9 mouse cellular contexts compared by ENCODE assay signal in genomic region chr2:78279382-78280056, GRCm38 (mm10).
A peak's percentile ranks its signal among the peaks of the same experiment; 100 is the strongest.
DNase-seq lines count a peak whose midpoint lies in the region; ATAC-seq and TF ChIP-seq lines count a peak whose summit lies in the region.
"Had no signal": no experiment of that assay in that cellular context is flagged by ENCODE, and none has a peak within 500 bp of the region (broad histone marks: within the 10 kb centered on the region; RNA-seq: fewer than 3 reads in every experiment).

No protein-coding gene starts in this region.

- ATAC-seq in intestine, embryonic 14.5 days (replicated peaks; ENCODE audit: low FRiP score, low TSS enrichment, low read depth) = peak; percentile 84
- ATAC-seq in intestine, postnatal 0 days = no peak
- ATAC-seq in embryonic facial prominence, embryonic 14.5 days (ENCODE audit: low read depth) = peak; percentile 88
- ATAC-seq in erythroid progenitor cell, adult 5-6 weeks (replicated peaks; ENCODE audit: low FRiP score, poor library complexity, severe bottlenecking) = no peak

- H3K9ac ChIP-seq in intestine, embryonic 14.5 days (ENCODE audit: low read length) = no peak overlapping the region
- H3K9ac ChIP-seq in intestine, postnatal 0 days (ENCODE audit: low read depth, low read length) = no peak overlapping the region
- H3K9ac ChIP-seq in embryonic facial prominence, embryonic 14.5 days (ENCODE audit: low read depth, low read length) = no peak overlapping the region
- H3K9ac ChIP-seq: liver, embryonic 14.5 days had no signal

- peak overlapping the region; percentile 69; the same call in 1 of the 2 replicates for H3K27ac ChIP-seq in intestine, embryonic 14.5 days (ENCODE audit: low read depth)
- H3K27ac ChIP-seq in intestine, postnatal 0 days (ENCODE audit: low read depth, low read length) = no peak overlapping the region
- no peak overlapping the region for H3K27ac ChIP-seq in embryonic facial prominence, embryonic 14.5 days (replicated peaks; ENCODE audit: low read depth, low read length)
- H3K27ac ChIP-seq: liver, embryonic 14.5 days had no signal

- no peak overlapping the region for H3K4me2 ChIP-seq in intestine, embryonic 14.5 days (ENCODE audit: low read length)
- no peak overlapping the region for H3K4me2 ChIP-seq in intestine, postnatal 0 days (replicated peaks; ENCODE audit: low read depth)
- H3K4me2 ChIP-seq in embryonic facial prominence, embryonic 14.5 days (ENCODE audit: low read depth, low read length) = no peak overlapping the region

- H3K9me3 ChIP-seq in intestine, embryonic 14.5 days (ENCODE audit: control insufficient read depth, low read length) = no peaks in the 10 kb centered on the region
- no peaks in the 10 kb centered on the region for H3K9me3 ChIP-seq in intestine, postnatal 0 days (ENCODE audit: control insufficient read depth)
- H3K9me3 ChIP-seq in embryonic facial prominence, embryonic 14.5 days (ENCODE audit: control insufficient read depth, low read length) = no peaks in the 10 kb centered on the region

- H3K4me3 ChIP-seq in intestine, embryonic 14.5 days (ENCODE audit: low read depth, low read length) = no peak overlapping the region
- no peak overlapping the region for H3K4me3 ChIP-seq in intestine, postnatal 0 days (ENCODE audit: low read depth, low read length)
- no peak overlapping the region for H3K4me3 ChIP-seq in embryonic facial prominence, embryonic 14.5 days (ENCODE audit: low read depth, low read length)

- peaks cover 3% of the 10 kb centered on the region; the same call in 1 of the 2 replicates for H3K4me1 ChIP-seq in intestine, embryonic 14.5 days (replicated peaks; ENCODE audit: control insufficient read depth, insufficient read depth, low read length)
- no peaks in the 10 kb centered on the region for H3K4me1 ChIP-seq in intestine, postnatal 0 days (replicated peaks; ENCODE audit: control insufficient read depth, insufficient read depth, low read length)
- peaks cover 7% of the 10 kb centered on the region; the same call in 1 of the 2 replicates for H3K4me1 ChIP-seq in embryonic facial prominence, embryonic 14.5 days (ENCODE audit: control insufficient read depth, insufficient read depth, low read length)

- H3K27me3 ChIP-seq in intestine, embryonic 14.5 days (replicated peaks; ENCODE audit: control insufficient read depth, insufficient read depth, low read length) = no peaks in the 10 kb centered on the region
- H3K27me3 ChIP-seq in intestine, postnatal 0 days (replicated peaks; ENCODE audit: control insufficient read depth, insufficient read depth, low read length) = no peaks in the 10 kb centered on the region
- no peaks in the 10 kb centered on the region for H3K27me3 ChIP-seq in embryonic facial prominence, embryonic 14.5 days (replicated peaks; ENCODE audit: control insufficient read depth, insufficient read depth, low read length)

- DNase-seq in intestine, embryonic 14.5 days (ENCODE audit: low spot score) = peak; percentile 72
- DNase-seq in embryonic facial prominence, embryonic 14.5 days (ENCODE audit: low spot score) = peak; percentile 90
- peak; percentile 53 to 85 for DNase-seq in gastrocnemius, postnatal 4 days (ENCODE audit: low spot score in 2 of 2)
- DNase-seq in lung, postnatal 25 days (ENCODE audit: low spot score) = peak; percentile 50
- no peak for DNase-seq in layer of hippocampus, adult 8-10 months (ENCODE audit: low spot score in 2 of 2)
- DNase-seq in spleen, adult 12 weeks (ENCODE audit: low spot score) = no peak

- no peak for TF ChIP-seq CTCF in intestine, postnatal 0 days (IDR thresholded peaks at IDR 0.05; ENCODE audit: low read depth)

- no peaks in the 10 kb centered on the region for H3K36me3 ChIP-seq in intestine, embryonic 14.5 days (ENCODE audit: control insufficient read depth, insufficient read depth, low read length)
- H3K36me3 ChIP-seq in intestine, postnatal 0 days (ENCODE audit: control insufficient read depth, insufficient read depth) = no peaks in the 10 kb centered on the region
- H3K36me3 ChIP-seq in embryonic facial prominence, embryonic 14.5 days (ENCODE audit: control insufficient read depth, insufficient read depth, low read length) = no peaks in the 10 kb centered on the region

- 43% methylated on average over 5 of the region's 5 CpGs for WGBS in intestine, embryonic 14.5 days
- WGBS in intestine, postnatal 0 days = 67% methylated on average over 5 of the region's 5 CpGs
- 61% methylated on average over 5 of the region's 5 CpGs for WGBS in embryonic facial prominence, embryonic 14.5 days

Comparison
In these comparisons a context has a peak if more than half of its experiments do, and no peak if none do; other contexts are left out.
1. ATAC-seq: peak in intestine, embryonic 14.5 days (single experiment) and embryonic facial prominence, embryonic 14.5 days (single experiment); none in intestine, postnatal 0 days (single experiment) and erythroid progenitor cell, adult 5-6 weeks (single experiment).
2. DNase-seq: peak in intestine, embryonic 14.5 days (single experiment), embryonic facial prominence, embryonic 14.5 days (single experiment), gastrocnemius, postnatal 4 days (2 of 2) and lung, postnatal 25 days (single experiment); none in layer of hippocampus, adult 8-10 months (0 of 2) and spleen, adult 12 weeks (single experiment).